Mouse (Mus musculus) heart, adult 2 months (tissue): Measurements from ENCODE around the gene Gm11172.

ENCODE experiments used
- CTCF ChIP-seq: fragments of 200-600 bp; IDR thresholded peaks from 2 replicates; pipeline ENCODE4 v1.8.1; 2022; ENCODE audit warnings: antibody characterized with exemption, mild to moderate bottlenecking, moderate library complexity
- POLR2A ChIP-seq: fragments of 200-500 bp; IDR thresholded peaks from 2 replicates; pipeline ENCODE4 v1.6.1; 2011; ENCODE audit warnings: mild to moderate bottlenecking, low read depth, low read length, control low read depth; ENCODE audit not compliant: insufficient read depth

- TF ChIP-seq POLR2A, result no peak
- TF ChIP-seq CTCF, result no peak
Observed at GRCm38 (mm10) chr16:10827766-10828460, 15.2 kb downstream of the Gm11172 start.
